Comparison of ENCODE assay signal across 23 mouse cellular contexts in genomic region chr11:52701682-52702081, GRCm38 (mm10).
"Had no signal": no experiment of that assay in that cellular context is flagged by ENCODE, and none has a peak within 500 bp of the region (broad histone marks: within the 10 kb centered on the region; RNA-seq: fewer than 3 reads in every experiment).

No protein-coding gene starts in this region.

- H3K36me3 ChIP-seq: heart, embryonic 13.5 days; heart, embryonic 15.5 days; hindbrain, embryonic 13.5 days; hindbrain, embryonic 15.5 days; limb, embryonic 13.5 days; limb, embryonic 15.5 days; liver, embryonic 13.5 days had no signal

- H3K27me3 ChIP-seq: heart, embryonic 13.5 days; heart, embryonic 15.5 days; hindbrain, embryonic 13.5 days; hindbrain, embryonic 15.5 days; limb, embryonic 15.5 days; liver, embryonic 13.5 days had no signal

- H3K4me1 ChIP-seq: heart, embryonic 13.5 days; heart, embryonic 15.5 days; hindbrain, embryonic 15.5 days; limb, embryonic 13.5 days; limb, embryonic 15.5 days; liver, embryonic 13.5 days had no signal

- H3K4me2 ChIP-seq: heart, embryonic 11.5 days; heart, embryonic 13.5 days; heart, embryonic 15.5 days; hindbrain, embryonic 13.5 days; hindbrain, embryonic 15.5 days; limb, embryonic 13.5 days; limb, embryonic 15.5 days; liver, embryonic 13.5 days had no signal

- H3K9me3 ChIP-seq: heart, embryonic 13.5 days; heart, embryonic 15.5 days; hindbrain, embryonic 13.5 days; hindbrain, embryonic 15.5 days; limb, embryonic 13.5 days; limb, embryonic 15.5 days; liver, embryonic 13.5 days had no signal

- H3K9ac ChIP-seq: forebrain, postnatal 0 days; heart, embryonic 13.5 days; heart, embryonic 15.5 days; hindbrain, embryonic 13.5 days; hindbrain, embryonic 15.5 days; limb, embryonic 13.5 days; limb, embryonic 15.5 days; liver, embryonic 13.5 days had no signal

- ATAC-seq: forebrain, postnatal 0 days; hindbrain, postnatal 0 days; intestine, embryonic 16.5 days had no signal

- H3K27ac ChIP-seq: heart, adult 2 months; heart, embryonic 13.5 days; heart, embryonic 15.5 days; hindbrain, embryonic 13.5 days; hindbrain, embryonic 15.5 days; hindbrain, postnatal 0 days; limb, embryonic 13.5 days; limb, embryonic 15.5 days; liver, embryonic 13.5 days had no signal

- DNase-seq: forebrain, postnatal 0 days; gastrocnemius, postnatal 14 days; gastrocnemius, postnatal 36 days; heart, adult 11 months; heart, adult 2 months; heart, postnatal 14 days; heart, postnatal 36 days; kidney, adult 2 months; kidney, postnatal 14 days; kidney, postnatal 36 days; layer of hippocampus, adult 9-11 months; layer of hippocampus, postnatal 36 days; left cerebral cortex, postnatal 4 days; liver, embryonic 13.5 days had no signal

- H3K4me3 ChIP-seq: heart, adult 2 months; heart, embryonic 13.5 days; heart, embryonic 15.5 days; hindbrain, embryonic 13.5 days; hindbrain, embryonic 15.5 days; limb, embryonic 13.5 days; limb, embryonic 15.5 days; liver, embryonic 13.5 days had no signal
